Mouse (Mus musculus) kidney, embryonic 16.5 days (tissue): ENCODE measurements around the gene Rhbdl1. TPM values are rescaled to one million over a fixed set of nuclear protein-coding genes. Genes with fewer than 3 reads are reported as not detected.

Experiments
- ATAC-seq: fragments of 200-750 bp; cut with Nextera tagmentation; 2 replicates; pipeline ENCODE4 v1.8.0; 2017; ENCODE audit warnings: moderate TSS enrichment; ENCODE audit not compliant: low FRiP score, low TSS enrichment
- H3K27ac ChIP-seq: fragments of 300-500 bp; sonication (generic); 2 replicates; pipeline ENCODE4 v1.5.1; 2014; ENCODE audit warnings: low read length
- H3K27me3 ChIP-seq: fragments of 300-500 bp; sonication (generic); 2 replicates; pipeline ENCODE4 v1.6.1; 2014; ENCODE audit warnings: low read length, control low read depth, mixed read lengths; ENCODE audit not compliant: insufficient read depth
- H3K36me3 ChIP-seq: fragments of 300-500 bp; sonication (generic); 2 replicates; pipeline ENCODE4 v1.6.1; 2014; ENCODE audit warnings: low read length, control low read depth, mixed read lengths; ENCODE audit not compliant: insufficient read depth
- H3K4me1 ChIP-seq: fragments of 300-500 bp; sonication (generic); 2 replicates; pipeline ENCODE4 v1.6.1; 2014; ENCODE audit warnings: low read length, control low read depth, mixed read lengths; ENCODE audit not compliant: insufficient read depth
- H3K4me2 ChIP-seq: fragments of 300-500 bp; sonication (generic); replicated peaks from 2 replicates; pipeline ENCODE4 v1.6.1; 2014; ENCODE audit warnings: low read depth, low read length
- H3K4me3 ChIP-seq: fragments of 300-500 bp; sonication (generic); 2 replicates; pipeline ENCODE4 v1.5.1; 2014; ENCODE audit warnings: mild to moderate bottlenecking, low read length
- H3K9ac ChIP-seq: fragments of 300-500 bp; sonication (generic); replicated peaks from 2 replicates; pipeline ENCODE4 v1.6.1; 2014; ENCODE audit warnings: low read length
- H3K9me3 ChIP-seq: fragments of 300-500 bp; sonication (generic); 2 replicates; pipeline ENCODE4 v1.6.1; 2016; ENCODE audit warnings: low read length, control low read depth
- WGBS: fragments of 180-500 bp; shearing (Covaris S2); extraction: QIAGEN DNeasy Blood & Tissue Kit; methylation state at CpG from one replicate; pipeline ENCODE4 v1.1.7; 2014; 5-methylcytosine and 5-hydroxymethylcytosine counted together
- microRNA-seq: library from miRNA; unstranded; fragments of <30 nt; microRNA quantifications from one replicate; pipeline ENCODE4, GENCODE M21; 2016
- polyA plus RNA-seq: library from polyadenylated mRNA; unstranded; fragments of >200 nt; fragmentation: Nextera tagmentation; extraction: Ambion mirVana; gene quantifications from 2 replicates; pipeline ENCODE4 v1.2.1, GENCODE M21; 2015

Rhbdl1 gene
- polyA plus RNA-seq, 1 experiment from 2014 or later = 4.0 TPM

GRCm38 (mm10) chr17:25791320-25791842 lies 45.7 kb downstream of the Rhbdl1 start:
- Histone ChIP-seq H3K27me3 (no peaks in the 10 kb centered on the region), H3K36me3 (0 out of 2 replicates have a peak, but pooled peaks cover 2% of the 10 kb centered on the region), H3K9ac (peak overlapping the region; percentile 85), H3K9me3 (no peaks in the 10 kb centered on the region), H3K4me2 (peak overlapping the region; percentile 93), H3K27ac (peak overlapping the region; percentile 99), H3K4me1 (peaks cover 54% of the 10 kb centered on the region), H3K4me3 (peak overlapping the region; percentile 95)
- 24% methylated on average over 19 of the region's 19 CpGs for WGBS
- ATAC-seq = no peak

- Histone ChIP-seq H3K4me2 (no peak overlapping the region), H3K4me3 (no peak overlapping the region), H3K36me3 (peaks cover 16% of the 10 kb centered on the region)
These were observed 50.2 kb downstream of the Rhbdl1 start for GRCm38 (mm10) chr17:25786781-25787504.

GRCm38 (mm10) chr17:25786280-25786679 lies 50.8 kb downstream of the Rhbdl1 start, which contains the start of gene Ccdc78:
Ccdc78 (plus strand) TSS chr17:25786580.
- H3K4me3 ChIP-seq = peak within 1 kb of the TSS; percentile 85
- H3K4me2 ChIP-seq = peak within 1 kb of the TSS; percentile 90
- H3K27ac ChIP-seq = peak within 1 kb of the TSS; percentile 95
- H3K4me1 ChIP-seq = peaks cover 26% of the 10 kb centered on the region
- 78% methylated on average over 3 of the region's 3 CpGs for WGBS
- peak within 1 kb of the TSS; percentile 86 for H3K9ac ChIP-seq
- ATAC-seq = no peak
- no peaks in the 10 kb centered on the region for H3K9me3 ChIP-seq
- H3K36me3 ChIP-seq = peaks cover 22% of the 10 kb centered on the region
- H3K27me3 ChIP-seq = no peaks in the 10 kb centered on the region

More at GRCm38 (mm10) chr17:25786781-25787504, 50.2 kb downstream of the Rhbdl1 start:
- H3K9ac ChIP-seq = no peak overlapping the region
- WGBS = 91% methylated on average over 9 of the region's 9 CpGs
- no peaks in the 10 kb centered on the region for H3K27me3 ChIP-seq
- H3K4me1 ChIP-seq = peaks cover 29% of the 10 kb centered on the region
- no peaks in the 10 kb centered on the region for H3K9me3 ChIP-seq
- ATAC-seq = no peak
- H3K27ac ChIP-seq = no peak overlapping the region

- H3K4me3 ChIP-seq = peak within 1 kb of the TSS; percentile 85
- peaks cover 16% of the 10 kb centered on the region for H3K4me1 ChIP-seq
- peaks cover 30% of the 10 kb centered on the region for H3K36me3 ChIP-seq
- WGBS = under 1% methylated on average over 23 of the region's 23 CpGs
- H3K9ac ChIP-seq = peak within 1 kb of the TSS; percentile 86
- peak within 1 kb of the TSS; percentile 90 for H3K4me2 ChIP-seq
- ATAC-seq = peak; percentile 79
- H3K27ac ChIP-seq = peak within 1 kb of the TSS; percentile 95
- no peaks in the 10 kb centered on the region for H3K27me3 ChIP-seq
- no peaks in the 10 kb centered on the region for H3K9me3 ChIP-seq
These were observed 51.8 kb downstream of the Rhbdl1 start, which contains the start of gene Haghl for GRCm38 (mm10) chr17:25785281-25785745. Haghl (minus strand) TSS chr17:25785673.

Small RNA genes within 50 kb of the gene (microRNA-seq; reads per million reads assigned to microRNA genes)
- gene Mir3082 = not detected

Other genes starting within 250 kb of the Rhbdl1 start
- 0.40 and 1.2 TPM in 2 replicates for gene Gng13, start 120.1 kb downstream of the Rhbdl1 start, polyA plus RNA-seq
- gene Chtf18, start 109.9 kb downstream of the Rhbdl1 start, polyA plus RNA-seq = 38.1 and 41.2 TPM in 2 replicates
- gene Rpusd1, start 109.6 kb downstream of the Rhbdl1 start, polyA plus RNA-seq = 26.2 and 26.8 TPM in 2 replicates
- not detected in 2 replicates for gene Mslnl, start 101.3 kb downstream of the Rhbdl1 start, polyA plus RNA-seq
- gene Msln, start 82.9 kb downstream of the Rhbdl1 start, polyA plus RNA-seq = 6.9 and 7.8 TPM in 2 replicates
- 37.9 and 39.2 TPM in 2 replicates for gene Narfl, start 63.5 kb downstream of the Rhbdl1 start, polyA plus RNA-seq
- gene Haghl, start 51.6 kb downstream of the Rhbdl1 start, polyA plus RNA-seq = 79.8 and 83.7 TPM in 2 replicates
- 0.16 and 0.46 TPM in 2 replicates for gene Ccdc78, start 50.7 kb downstream of the Rhbdl1 start, polyA plus RNA-seq
- gene Fam173a, start 44.4 kb downstream of the Rhbdl1 start, polyA plus RNA-seq = 105 and 109 TPM in 2 replicates
- 0.40 and 0.57 TPM in 2 replicates for gene AC134908.4, start 41.6 kb downstream of the Rhbdl1 start, polyA plus RNA-seq
- gene Metrn, start 40.2 kb downstream of the Rhbdl1 start, polyA plus RNA-seq = 56.8 and 57.1 TPM in 2 replicates
- 1.4 and 2.0 TPM in 2 replicates for gene Fbxl16, start 28.2 kb downstream of the Rhbdl1 start, polyA plus RNA-seq
- 33.1 and 35.3 TPM in 2 replicates for gene Wdr24, start 13.7 kb downstream of the Rhbdl1 start, polyA plus RNA-seq
- 72.3 and 73.0 TPM in 2 replicates for gene Jmjd8, start 8.4 kb downstream of the Rhbdl1 start, polyA plus RNA-seq
- gene Stub1, start 3.9 kb downstream of the Rhbdl1 start, polyA plus RNA-seq = 387 and 393 TPM in 2 replicates
- 4.0 and 4.3 TPM in 2 replicates for gene Gm20683, start 4.5 kb upstream of the Rhbdl1 start, polyA plus RNA-seq
- gene Rhot2, start 7.6 kb upstream of the Rhbdl1 start, polyA plus RNA-seq = 29.3 and 32.5 TPM in 2 replicates
- gene Wdr90, start 24.2 kb upstream of the Rhbdl1 start, polyA plus RNA-seq = 33.1 and 33.5 TPM in 2 replicates
- gene Mcrip2, start 31.5 kb upstream of the Rhbdl1 start, polyA plus RNA-seq = 72.9 and 79.2 TPM in 2 replicates
- 100 and 102 TPM in 2 replicates for gene Mettl26, start 37.8 kb upstream of the Rhbdl1 start, polyA plus RNA-seq
- gene Wfikkn1, start 43.6 kb upstream of the Rhbdl1 start, polyA plus RNA-seq = 0.71 and 1.0 TPM in 2 replicates
- 33.5 and 33.7 TPM in 2 replicates for gene Rab40c, start 82.4 kb upstream of the Rhbdl1 start, polyA plus RNA-seq
- 85.8 and 95.9 TPM in 2 replicates for gene Pigq, start 107.6 kb upstream of the Rhbdl1 start, polyA plus RNA-seq
- gene Nhlrc4, start 107.7 kb upstream of the Rhbdl1 start, polyA plus RNA-seq = 1.8 and 3.7 TPM in 2 replicates
- 8.1 and 9.5 TPM in 2 replicates for gene A930017K11Rik, start 115.3 kb upstream of the Rhbdl1 start, polyA plus RNA-seq
- gene Capn15, start 148.5 kb upstream of the Rhbdl1 start, polyA plus RNA-seq = 26.0 and 30.7 TPM in 2 replicates
- gene Rab11fip3, start 232.3 kb upstream of the Rhbdl1 start, polyA plus RNA-seq = 30.7 and 41.0 TPM in 2 replicates